Mouse (Mus musculus): ENCODE results near the gene Polr2a.

DNA sequence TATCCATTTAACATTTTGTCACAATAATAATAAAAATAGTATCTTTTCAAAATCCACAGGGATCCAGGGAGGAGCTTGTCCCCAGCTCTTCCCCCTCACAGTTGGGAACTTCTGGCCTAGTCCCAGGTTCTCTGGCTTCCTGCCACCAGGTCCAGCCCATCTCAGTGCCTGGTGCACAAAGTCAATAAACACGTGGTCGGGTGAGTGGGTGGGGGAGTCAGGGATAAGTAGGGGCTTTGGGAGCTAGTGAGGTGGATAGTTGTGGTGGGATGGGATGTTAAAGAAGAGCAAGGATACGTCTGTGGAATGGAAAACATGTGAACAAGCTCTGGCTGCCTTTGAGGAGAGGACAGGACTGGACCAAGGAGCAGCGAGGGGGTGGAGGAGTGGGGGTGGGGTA, 72.1 kb downstream of the Polr2a start:
- TF ChIP-seq CTCF (IDR thresholded peaks at IDR 0.05; ENCODE audit: control insufficient read depth, insufficient read depth, low read length) (no peak), POLR2A (IDR thresholded peaks at IDR 0.05; ENCODE audit: borderline replicate concordance, control insufficient read depth, low read depth, low read length) (no peak)
